Mouse (Mus musculus): Measurements from ENCODE around the gene Arrdc2. TPM values are rescaled to one million over a fixed set of nuclear protein-coding genes. Genes with fewer than 3 reads are reported as not detected.

Gene Arrdc2
- 11.0 and 11.4 TPM in 2 replicates for polyA plus RNA-seq (2015; fragmentation: Nextera tagmentation; extraction: Ambion mirVana)

- peak; percentile 100 for DNase-seq (ENCODE audit: low spot score)
Measured at GRCm38 (mm10) chr8:70839408-70840351, at the start of gene Arrdc2. Gene Arrdc2 (minus strand): TSS chr8:70839720.

GRCm38 (mm10) chr8:70887669-70888068, 48.1 kb upstream of the Arrdc2 start:
- peak; percentile 36 for DNase-seq (ENCODE audit: low spot score)

GRCm38 (mm10) chr8:70885612-70886011, 46.1 kb upstream of the Arrdc2 start:
- DNase-seq (ENCODE audit: low spot score): peak; percentile 43

- DNase-seq (ENCODE audit: low spot score): no peak
Measured at GRCm38 (mm10) chr8:70884683-70885082, 45.2 kb upstream of the Arrdc2 start.

- DNase-seq (ENCODE audit: low spot score): no peak
Measured at GRCm38 (mm10) chr8:70884186-70884585, 44.7 kb upstream of the Arrdc2 start.

- DNase-seq (ENCODE audit: low spot score): no peak
Measured at GRCm38 (mm10) chr8:70880546-70880945, 41.0 kb upstream of the Arrdc2 start.

GRCm38 (mm10) chr8:70880126-70880525, 40.6 kb upstream of the Arrdc2 start:
- no peak for DNase-seq (ENCODE audit: low spot score)

GRCm38 (mm10) chr8:70879500-70879899, 40.0 kb upstream of the Arrdc2 start:
- DNase-seq (ENCODE audit: low spot score): no peak

GRCm38 (mm10) chr8:70878178-70878577, 38.7 kb upstream of the Arrdc2 start:
- DNase-seq (ENCODE audit: low spot score): no peak

GRCm38 (mm10) chr8:70876382-70876781, 36.9 kb upstream of the Arrdc2 start:
- DNase-seq (ENCODE audit: low spot score): no peak

GRCm38 (mm10) chr8:70874441-70874840, 34.9 kb upstream of the Arrdc2 start:
- DNase-seq (ENCODE audit: low spot score): no peak

- DNase-seq (ENCODE audit: low spot score): peak; percentile 96
Measured at GRCm38 (mm10) chr8:70873364-70873985, 34.0 kb upstream of the Arrdc2 start, which contains the start of gene Ccdc124. Gene Ccdc124 (minus strand): TSS chr8:70873935.

GRCm38 (mm10) chr8:70872643-70873363, 33.3 kb upstream of the Arrdc2 start:
- DNase-seq (ENCODE audit: low spot score): no peak

- DNase-seq (ENCODE audit: low spot score): no peak
Measured at GRCm38 (mm10) chr8:70871195-70871807, 31.8 kb upstream of the Arrdc2 start.

- DNase-seq (ENCODE audit: low spot score): peak; percentile 66
Measured at GRCm38 (mm10) chr8:70869601-70870041, 30.1 kb upstream of the Arrdc2 start.

GRCm38 (mm10) chr8:70869199-70869571, 29.7 kb upstream of the Arrdc2 start:
- no peak for DNase-seq (ENCODE audit: low spot score)

GRCm38 (mm10) chr8:70868559-70869198, 29.2 kb upstream of the Arrdc2 start:
- peak; percentile 67 for DNase-seq (ENCODE audit: low spot score)

GRCm38 (mm10) chr8:70866566-70866965, 27.0 kb upstream of the Arrdc2 start:
- DNase-seq (ENCODE audit: low spot score): no peak

- no peak for DNase-seq (ENCODE audit: low spot score)
Measured at GRCm38 (mm10) chr8:70866001-70866520, 26.5 kb upstream of the Arrdc2 start.

- DNase-seq (ENCODE audit: low spot score): peak; percentile 100
Measured at GRCm38 (mm10) chr8:70865350-70866000, 26.0 kb upstream of the Arrdc2 start.

All from thymus, postnatal 0 days (tissue).